Mouse (Mus musculus): ENCODE results near the gene Serpinb7. TPM values are rescaled to one million over a fixed set of nuclear protein-coding genes. Genes with fewer than 3 reads are reported as not detected.

The Serpinb7 gene
- polyA plus RNA-seq, 2 experiments, result not detected

GRCm38 (mm10) chr1:107414650-107415049 is 15.2 kb downstream of the Serpinb7 start:
- TF ChIP-seq EP300 (IDR thresholded peaks at IDR 0.05; ENCODE audit: low read depth), result no peak
- H3K4me3 ChIP-seq (ENCODE audit: insufficient read depth in 1 of 2, low read depth in 2 of 2, low read length in 2 of 2), result no peak overlapping the region
- no peak for DNase-seq (ENCODE audit: low read depth in 3 of 3, low spot score in 3 of 3)
- H3K9ac ChIP-seq (replicated peaks), result no peak overlapping the region
- WGBS (ENCODE audit: insufficient replicate concordance), result 14% methylated on average over 1 of the region's 1 CpGs
- no peak overlapping the region for H3K27ac ChIP-seq
- no peaks in the 10 kb centered on the region for H3K9me3 ChIP-seq (ENCODE audit: control insufficient read depth, low read length)
- no peaks in the 10 kb centered on the region for H3K4me1 ChIP-seq (replicated peaks; ENCODE audit: control insufficient read depth in 2 of 2, insufficient read depth in 2 of 2, low read length in 1 of 2)
- H3K27me3 ChIP-seq (ENCODE audit: control insufficient read depth, insufficient read depth, low read length), result no peaks in the 10 kb centered on the region
- no peaks in the 10 kb centered on the region for H3K36me3 ChIP-seq (replicated peaks; ENCODE audit: control insufficient read depth, insufficient read depth, low read depth)
- no peak overlapping the region for H3K4me2 ChIP-seq (ENCODE audit: low read depth)
- no peak for ATAC-seq (ENCODE audit: insufficient read depth)

GRCm38 (mm10) chr1:107422487-107422886 is 23.0 kb downstream of the Serpinb7 start:
- Histone ChIP-seq H3K27me3 (ENCODE audit: control insufficient read depth, insufficient read depth, low read length) (no peaks in the 10 kb centered on the region), H3K4me1 (replicated peaks; ENCODE audit: control insufficient read depth in 2 of 2, insufficient read depth in 2 of 2, low read length in 1 of 2) (no peaks in the 10 kb centered on the region), H3K27ac (no peak overlapping the region), H3K4me3 (ENCODE audit: insufficient read depth in 1 of 2, low read depth in 2 of 2, low read length in 2 of 2) (no peak overlapping the region), H3K36me3 (replicated peaks; ENCODE audit: control insufficient read depth, insufficient read depth, low read depth) (no peaks in the 10 kb centered on the region), H3K9ac (replicated peaks) (no peak overlapping the region), H3K4me2 (ENCODE audit: low read depth) (no peak overlapping the region), H3K9me3 (ENCODE audit: control insufficient read depth, low read length) (no peaks in the 10 kb centered on the region)
- TF ChIP-seq CTCF (IDR thresholded peaks at IDR 0.05; ENCODE audit: low read depth), result no peak
- TF ChIP-seq EP300 (IDR thresholded peaks at IDR 0.05; ENCODE audit: low read depth), result no peak
- DNase-seq (ENCODE audit: low read depth in 3 of 3, low spot score in 3 of 3) (no peak), ATAC-seq (ENCODE audit: insufficient read depth) (no peak)
- 53% methylated on average over 4 of the region's 4 CpGs for WGBS (ENCODE audit: insufficient replicate concordance)

GRCm38 (mm10) chr1:107431253-107431652 is 31.8 kb downstream of the Serpinb7 start:
- Histone ChIP-seq H3K36me3 (replicated peaks; ENCODE audit: control insufficient read depth, insufficient read depth, low read depth) (no peaks in the 10 kb centered on the region), H3K4me1 (replicated peaks; ENCODE audit: control insufficient read depth in 2 of 2, insufficient read depth in 2 of 2, low read length in 1 of 2) (no peaks in the 10 kb centered on the region), H3K9ac (replicated peaks) (no peak overlapping the region), H3K9me3 (ENCODE audit: control insufficient read depth, low read length) (no peaks in the 10 kb centered on the region), H3K4me3 (ENCODE audit: insufficient read depth in 1 of 2, low read depth in 2 of 2, low read length in 2 of 2) (no peak overlapping the region), H3K4me2 (ENCODE audit: low read depth) (no peak overlapping the region), H3K27me3 (ENCODE audit: control insufficient read depth, insufficient read depth, low read length) (no peaks in the 10 kb centered on the region), H3K27ac (no peak overlapping the region)
- no peak for TF ChIP-seq CTCF (IDR thresholded peaks at IDR 0.05; ENCODE audit: low read depth)
- no peak for TF ChIP-seq EP300 (IDR thresholded peaks at IDR 0.05; ENCODE audit: low read depth)
- DNase-seq (ENCODE audit: low read depth in 3 of 3, low spot score in 3 of 3) (no peak), ATAC-seq (ENCODE audit: insufficient read depth) (no peak)

- DNase-seq (ENCODE audit: low read depth in 3 of 3, low spot score in 3 of 3) (no peak), ATAC-seq (ENCODE audit: insufficient read depth) (no peak)
- no peak overlapping the region for H3K4me3 ChIP-seq (ENCODE audit: insufficient read depth in 1 of 2, low read depth in 2 of 2, low read length in 2 of 2)
- 52% methylated on average over 2 of the region's 2 CpGs for WGBS (ENCODE audit: insufficient replicate concordance)
- no peaks in the 10 kb centered on the region for H3K36me3 ChIP-seq (replicated peaks; ENCODE audit: control insufficient read depth, insufficient read depth, low read depth)
- no peak overlapping the region for H3K27ac ChIP-seq
- no peaks in the 10 kb centered on the region for H3K4me1 ChIP-seq (replicated peaks; ENCODE audit: control insufficient read depth in 2 of 2, insufficient read depth in 2 of 2, low read length in 1 of 2)
- H3K9ac ChIP-seq (replicated peaks), result no peak overlapping the region
- no peaks in the 10 kb centered on the region for H3K9me3 ChIP-seq (ENCODE audit: control insufficient read depth, low read length)
- no peaks in the 10 kb centered on the region for H3K27me3 ChIP-seq (ENCODE audit: control insufficient read depth, insufficient read depth, low read length)
- TF ChIP-seq CTCF (IDR thresholded peaks at IDR 0.05; ENCODE audit: low read depth) (no peak), EP300 (IDR thresholded peaks at IDR 0.05; ENCODE audit: low read depth) (no peak)
- no peak overlapping the region for H3K4me2 ChIP-seq (ENCODE audit: low read depth)
Observed at GRCm38 (mm10) chr1:107435528-107435927, 36.1 kb downstream of the Serpinb7 start.

GRCm38 (mm10) chr1:107439462-107439861 is 40.0 kb downstream of the Serpinb7 start:
- ATAC-seq (ENCODE audit: insufficient read depth), result no peak
- no peak overlapping the region for H3K4me2 ChIP-seq (ENCODE audit: low read depth)
- no peak for TF ChIP-seq EP300 (IDR thresholded peaks at IDR 0.05; ENCODE audit: low read depth)
- TF ChIP-seq CTCF (IDR thresholded peaks at IDR 0.05; ENCODE audit: low read depth), result no peak
- H3K27ac ChIP-seq, result no peak overlapping the region
- no peak overlapping the region for H3K9ac ChIP-seq (replicated peaks)
- H3K9me3 ChIP-seq (ENCODE audit: control insufficient read depth, low read length), result no peaks in the 10 kb centered on the region
- 61% methylated on average over 3 of the region's 3 CpGs for WGBS (ENCODE audit: insufficient replicate concordance)
- DNase-seq (ENCODE audit: low read depth in 3 of 3, low spot score in 3 of 3), result no peak
- H3K36me3 ChIP-seq (replicated peaks; ENCODE audit: control insufficient read depth, insufficient read depth, low read depth), result no peaks in the 10 kb centered on the region
- H3K27me3 ChIP-seq (ENCODE audit: control insufficient read depth, insufficient read depth, low read length), result no peaks in the 10 kb centered on the region
- H3K4me3 ChIP-seq (ENCODE audit: insufficient read depth in 1 of 2, low read depth in 2 of 2, low read length in 2 of 2), result no peak overlapping the region
- no peaks in the 10 kb centered on the region for H3K4me1 ChIP-seq (replicated peaks; ENCODE audit: control insufficient read depth in 2 of 2, insufficient read depth in 2 of 2, low read length in 1 of 2)

DNA sequence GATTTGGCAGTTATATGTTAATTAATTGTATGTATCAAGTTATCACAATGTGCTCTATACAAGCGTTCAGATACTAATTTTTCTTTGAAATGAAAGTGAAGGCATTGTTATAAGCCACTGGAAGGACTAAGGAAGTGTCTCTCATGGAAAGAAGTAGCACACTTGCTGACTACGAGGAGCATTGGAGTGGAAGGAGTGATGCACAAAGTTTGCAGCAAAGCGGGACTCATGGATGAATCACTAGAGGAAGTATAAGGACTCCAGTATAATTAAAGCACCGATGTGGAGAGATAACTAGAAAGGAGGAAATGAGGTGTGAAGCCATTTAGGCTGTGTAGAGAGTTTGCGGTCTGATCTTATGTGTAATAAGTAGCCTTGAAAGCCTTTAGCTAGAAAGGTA is 45.9 kb downstream of the Serpinb7 start:
- 58% methylated on average over 5 of the region's 5 CpGs for WGBS (ENCODE audit: insufficient replicate concordance)
- H3K9me3 ChIP-seq (ENCODE audit: control insufficient read depth, low read length), result no peaks in the 10 kb centered on the region
- DNase-seq (ENCODE audit: low read depth in 3 of 3, low spot score in 3 of 3), result no peak
- no peak overlapping the region for H3K9ac ChIP-seq (replicated peaks)
- H3K27me3 ChIP-seq (ENCODE audit: control insufficient read depth, insufficient read depth, low read length), result no peaks in the 10 kb centered on the region
- H3K4me3 ChIP-seq (ENCODE audit: insufficient read depth in 1 of 2, low read depth in 2 of 2, low read length in 2 of 2), result no peak overlapping the region
- H3K27ac ChIP-seq, result no peak overlapping the region
- ATAC-seq (ENCODE audit: insufficient read depth), result no peak
- H3K36me3 ChIP-seq (replicated peaks; ENCODE audit: control insufficient read depth, insufficient read depth, low read depth), result no peaks in the 10 kb centered on the region
- TF ChIP-seq CTCF (IDR thresholded peaks at IDR 0.05; ENCODE audit: low read depth) (no peak), EP300 (IDR thresholded peaks at IDR 0.05; ENCODE audit: low read depth) (no peak)
- H3K4me1 ChIP-seq (replicated peaks; ENCODE audit: control insufficient read depth in 2 of 2, insufficient read depth in 2 of 2, low read length in 1 of 2), result no peaks in the 10 kb centered on the region
- no peak overlapping the region for H3K4me2 ChIP-seq (ENCODE audit: low read depth)

Data from liver, embryonic 14.5 days (tissue).